Mouse (Mus musculus) frontal cortex, postnatal 36 days (tissue): ENCODE results near the gene Cgref1.

ENCODE experiments used
- DNase-seq, 2 experiments: peaks; one replicate each; pipeline ENCODE4 v3.0.0; 2022; ENCODE audit warnings: low spot score in 2 of 2

Cgref1 gene

DNA sequence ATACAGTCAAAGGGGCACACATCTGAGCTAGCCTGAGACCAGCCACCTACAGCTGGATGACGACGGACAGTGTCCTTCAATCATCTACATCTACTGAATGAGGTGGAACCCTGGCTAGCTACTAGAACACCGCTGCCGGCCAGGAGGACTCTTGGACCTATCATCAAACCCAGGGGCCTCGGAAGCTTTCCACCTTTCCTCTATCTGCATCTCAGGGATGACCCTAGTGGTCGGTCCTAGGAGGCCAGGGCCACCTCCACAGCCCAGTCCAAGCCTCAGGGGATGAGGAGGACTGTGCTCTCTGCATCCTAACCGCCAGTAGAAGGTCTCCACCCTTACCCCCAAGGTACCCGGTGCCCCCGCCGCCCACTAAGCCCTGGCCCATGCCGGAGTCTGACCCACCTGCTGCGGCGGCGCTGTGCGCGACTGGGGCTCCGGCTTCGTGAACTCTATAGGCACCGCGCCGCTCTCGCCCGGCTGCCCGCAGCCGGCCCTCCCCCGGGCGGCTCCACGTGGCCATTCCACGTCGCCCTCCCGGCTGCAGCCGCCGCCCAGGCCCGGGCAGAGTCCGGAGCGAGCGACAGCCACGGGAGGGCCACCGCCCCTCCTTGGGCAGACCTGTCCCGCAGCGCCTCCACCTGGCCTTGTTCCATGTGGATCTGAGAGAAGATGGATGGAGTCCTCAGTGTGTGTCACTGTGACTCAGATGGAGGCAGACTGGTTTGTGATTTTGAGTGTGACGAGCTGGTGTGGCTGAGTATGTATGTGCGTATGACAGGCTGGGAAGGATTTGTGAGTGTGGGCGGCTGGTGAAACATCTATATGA, at the start of gene Cgref1:
TSS of gene Cgref1 (minus strand) at position 636 of the 826 bp plus-strand sequence.
- peak; percentile 75 to 77 for DNase-seq

DNA sequence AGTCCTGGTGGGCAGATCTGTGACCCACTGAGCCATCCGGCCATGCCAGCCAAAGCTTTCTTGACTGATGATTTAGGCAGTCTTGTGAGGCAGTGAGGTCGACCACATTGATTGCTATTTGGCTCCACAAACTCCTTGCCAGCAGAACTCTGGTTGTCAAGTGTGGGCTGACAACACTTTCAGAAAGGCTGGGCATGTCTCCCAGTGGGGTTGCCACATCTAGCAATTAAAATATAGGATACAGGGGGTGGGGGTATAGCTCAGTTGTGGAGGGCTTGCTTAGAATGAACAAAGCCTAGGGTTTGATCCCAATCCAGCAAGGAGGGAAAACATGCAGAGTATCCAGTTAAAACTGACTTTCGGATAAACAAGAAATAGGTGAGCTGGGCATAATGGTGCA, 48.7 kb upstream of the Cgref1 start:
- peak; percentile 43 to 70 for DNase-seq

DNA sequence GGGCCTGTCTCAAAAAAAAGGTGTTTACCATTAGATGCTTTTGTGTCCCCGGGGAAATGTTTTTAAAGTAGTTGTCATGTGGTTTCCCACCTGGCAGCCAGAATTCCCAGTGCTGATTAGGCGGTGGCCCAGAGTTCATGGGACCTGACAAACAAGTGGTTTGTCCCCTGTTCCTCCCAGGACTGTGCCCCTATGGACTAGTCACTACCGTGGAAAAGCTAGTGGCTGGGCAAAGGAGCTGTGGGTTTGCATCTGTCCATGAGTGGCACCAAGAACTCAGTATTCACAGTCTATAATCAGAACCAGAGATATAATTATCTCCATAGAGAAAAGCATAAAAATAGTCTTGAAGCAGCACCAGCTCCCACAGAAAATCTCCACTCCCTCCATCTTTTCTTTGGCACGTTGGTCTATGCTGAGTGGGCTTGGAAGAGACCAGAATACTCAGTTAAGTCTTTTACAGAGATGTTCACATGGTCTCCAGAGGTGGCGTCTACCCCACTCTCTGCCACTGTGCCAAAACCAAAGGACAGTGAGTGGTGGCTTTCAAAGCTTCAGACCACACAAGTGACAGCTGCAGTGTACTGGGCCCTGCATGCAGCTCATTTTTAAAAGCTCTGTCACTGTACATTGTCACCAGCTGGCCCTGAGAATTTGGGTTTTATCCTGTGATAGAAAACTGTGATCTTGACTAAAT, 47.7 kb upstream of the Cgref1 start:
- peak; percentile 60 to 88 for DNase-seq

DNA sequence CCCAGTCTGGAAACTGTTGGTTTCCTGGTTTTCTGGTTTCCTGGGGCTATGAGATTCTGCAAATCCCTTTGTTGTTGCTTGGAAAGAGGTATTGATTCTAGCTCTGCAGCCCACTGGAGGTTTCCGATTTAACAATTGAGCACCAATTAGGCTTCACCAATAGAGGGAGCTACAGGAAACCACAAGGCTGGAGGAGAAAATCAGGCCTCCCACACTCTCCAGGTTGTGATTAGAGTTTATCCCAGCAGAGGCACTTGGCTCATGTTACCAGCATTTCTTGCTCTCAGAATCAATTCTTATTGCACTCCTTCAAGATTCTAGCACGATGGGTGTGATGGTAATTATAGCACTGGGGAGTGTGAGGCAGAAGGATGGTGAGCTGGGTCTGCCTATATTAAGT, 37.0 kb upstream of the Cgref1 start:
- DNase-seq: peak; percentile 24 to 73

DNA sequence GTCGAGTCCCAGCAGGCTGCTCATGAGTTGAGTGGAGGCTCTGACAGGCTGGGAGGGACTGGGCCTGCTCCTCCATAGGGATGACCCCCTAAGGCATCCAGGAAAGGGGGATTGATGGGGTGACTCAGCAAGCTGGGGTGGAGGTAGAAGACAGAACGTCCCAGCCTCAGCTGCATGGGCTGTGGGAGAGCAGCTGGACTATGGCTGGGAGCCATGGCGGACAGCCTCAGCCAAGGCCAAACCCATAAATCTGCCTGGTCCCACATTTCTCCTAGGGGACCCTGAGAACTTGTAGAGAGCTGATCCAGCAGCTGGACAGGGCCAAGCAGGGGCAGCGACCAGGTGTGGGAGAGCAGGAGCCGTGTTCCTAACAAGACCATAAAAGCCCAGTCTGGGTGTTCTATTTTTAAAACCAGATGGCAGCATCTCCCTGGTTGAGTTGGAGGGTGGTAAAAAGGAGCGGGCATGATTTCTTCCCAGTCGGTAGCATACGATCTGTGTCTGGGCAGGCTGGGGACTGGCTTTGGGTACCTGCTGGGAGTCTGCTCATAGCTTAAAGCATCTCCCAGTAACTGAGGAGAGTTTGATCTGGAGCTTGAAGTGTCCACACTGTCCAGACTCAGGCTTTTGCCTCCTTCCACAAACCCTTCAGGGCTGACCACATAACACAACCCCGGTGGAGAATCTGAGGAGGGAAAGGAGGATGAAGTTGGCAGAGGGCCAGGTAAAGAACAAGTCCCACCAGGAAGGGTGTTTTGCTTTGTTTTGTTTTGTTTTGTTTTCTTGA, 29.7 kb upstream of the Cgref1 start:
- DNase-seq: no peak

DNA sequence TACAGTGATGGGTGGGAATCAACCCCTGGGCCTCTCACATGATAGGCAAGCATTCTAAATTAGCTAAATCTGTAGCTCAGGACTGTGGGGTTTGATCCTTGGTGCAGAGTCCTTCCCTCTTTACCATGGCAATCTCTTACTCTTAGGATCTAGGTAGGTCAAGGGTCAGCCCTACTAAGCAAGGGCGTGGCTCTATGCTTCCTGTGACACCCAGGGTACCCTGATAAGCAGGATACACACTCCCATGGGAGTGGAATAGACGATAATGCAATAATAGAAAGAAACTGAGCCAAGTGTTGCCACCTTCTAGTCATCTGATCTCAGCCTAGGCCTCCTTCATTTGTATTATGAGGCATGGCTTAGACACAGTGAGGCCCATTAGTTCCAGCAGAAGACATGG, 24.0 kb upstream of the Cgref1 start:
- DNase-seq: no peak

DNA sequence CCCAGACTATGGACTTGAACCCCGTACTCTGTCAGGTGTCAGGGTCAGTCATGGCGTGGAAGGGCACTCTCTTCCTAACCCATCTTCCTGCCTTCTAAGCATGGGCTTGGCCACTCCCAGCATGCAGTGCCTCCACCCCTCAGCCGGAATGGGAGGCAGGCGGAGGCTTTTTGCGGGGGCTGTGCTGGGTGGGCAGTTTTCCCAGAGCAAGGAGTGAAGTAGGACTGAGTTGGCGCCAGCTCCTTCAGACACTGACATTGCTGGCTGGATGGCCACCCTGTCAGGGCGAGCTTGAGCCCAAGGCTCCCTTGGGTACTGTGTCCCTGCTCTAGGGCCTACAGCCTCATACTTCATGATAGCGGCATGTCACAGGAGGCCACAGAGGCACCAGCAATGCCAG, 23.0 kb upstream of the Cgref1 start, which contains the start of gene Tcf23:
TSS of gene Tcf23 (plus strand) at position 247 of the 400 bp plus-strand sequence.
- DNase-seq: no peak

DNA sequence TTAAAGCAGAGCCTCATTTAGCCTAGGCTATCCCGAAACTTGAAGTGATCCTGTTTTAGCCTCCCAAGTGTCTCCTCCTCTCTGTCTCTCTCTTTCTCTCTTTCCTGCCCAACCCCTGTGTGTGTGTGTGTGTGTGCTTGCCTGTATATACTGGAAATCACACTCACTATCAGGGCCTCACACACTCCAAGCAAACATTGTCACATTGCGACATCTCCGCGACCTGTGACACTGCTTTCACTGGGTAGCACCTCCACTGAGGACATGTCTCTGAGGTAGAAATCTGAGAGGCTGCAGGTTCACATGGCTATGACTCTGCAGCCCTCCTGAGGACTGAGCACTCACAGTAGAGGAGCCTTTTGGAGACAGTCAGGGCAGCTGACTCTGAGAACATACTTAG, 20.8 kb upstream of the Cgref1 start:
- no peak for DNase-seq

DNA sequence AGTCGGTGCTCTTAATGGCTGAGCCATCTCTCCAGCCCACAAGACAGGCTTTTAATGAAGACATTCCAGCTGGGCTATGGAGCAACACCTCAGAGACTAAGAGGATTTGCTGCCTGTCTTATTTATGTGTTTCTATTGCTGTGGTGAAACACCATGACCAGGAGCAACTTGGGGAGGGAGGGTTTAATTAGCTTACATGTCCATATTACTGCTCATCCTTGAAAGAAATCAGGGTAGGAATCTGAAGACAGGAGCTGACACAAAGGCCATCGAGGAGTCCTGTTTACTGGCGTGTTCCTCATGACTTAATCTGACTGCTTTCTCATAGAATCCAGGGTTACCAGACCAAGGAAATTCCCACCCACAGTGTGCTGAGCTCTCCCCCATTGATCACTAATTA, 18.5 kb upstream of the Cgref1 start:
- no peak for DNase-seq

DNA sequence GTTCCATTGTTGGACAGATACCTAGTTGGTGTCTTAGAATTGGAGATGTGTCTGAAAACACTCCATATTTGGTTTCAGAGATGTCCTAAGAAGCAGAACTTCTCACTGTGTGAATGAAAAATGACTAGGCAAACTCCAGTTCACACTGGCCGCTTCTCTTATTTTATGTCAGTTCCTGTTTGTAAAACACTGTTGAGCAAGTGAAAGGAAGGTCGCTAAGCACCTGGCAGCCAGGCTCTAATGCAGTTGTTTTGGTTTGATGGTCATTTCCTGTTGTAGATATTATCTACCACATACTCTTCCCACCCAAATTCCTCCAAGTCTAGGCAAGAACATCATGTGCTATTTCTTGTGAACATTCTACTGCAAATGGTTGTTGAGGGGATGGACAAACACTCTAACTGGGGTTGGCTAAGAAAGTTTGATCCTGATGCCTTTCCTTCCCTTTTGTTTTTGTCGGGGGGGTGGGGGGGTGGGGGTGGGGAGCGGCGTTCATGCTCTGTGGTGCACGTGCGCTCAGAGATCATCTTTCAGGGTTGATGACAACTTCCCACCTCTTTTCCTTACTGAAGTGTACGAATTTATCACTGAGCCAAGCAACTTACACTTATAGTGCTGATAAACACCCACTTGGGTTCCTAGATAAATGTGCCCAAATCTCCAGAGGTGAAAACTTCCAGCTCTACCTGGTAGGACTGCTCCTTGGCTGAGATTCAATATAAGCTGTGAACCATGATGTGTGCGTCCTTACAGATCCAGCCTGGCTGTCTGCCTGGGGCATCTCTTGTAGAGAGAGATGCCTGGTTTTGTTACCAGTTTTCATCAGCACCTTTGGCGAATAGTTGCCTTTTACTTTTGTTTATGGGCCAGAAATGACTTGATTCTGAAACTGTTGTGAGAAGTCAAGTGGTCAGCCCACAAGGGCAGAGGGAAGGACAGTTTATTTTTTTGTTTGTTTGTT, 16.4 kb upstream of the Cgref1 start:
- no peak for DNase-seq

DNA sequence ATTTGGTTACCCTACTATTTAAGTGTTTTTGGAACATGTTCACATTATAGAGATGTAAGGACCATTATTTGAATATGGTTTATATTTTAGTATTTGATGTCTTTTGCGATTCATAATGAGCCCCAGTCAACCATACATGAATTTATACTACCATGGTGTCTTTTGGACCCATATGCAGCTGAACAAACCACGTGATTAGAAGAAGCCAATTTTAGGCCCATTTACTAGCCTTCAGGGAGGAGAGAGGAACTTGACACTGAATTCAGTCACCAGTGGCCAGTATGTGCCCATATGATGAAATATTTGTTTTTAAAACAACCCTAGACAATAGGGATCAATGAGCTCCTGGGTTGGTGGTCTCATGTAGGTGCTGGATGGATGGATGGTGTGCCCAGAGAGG, 15.4 kb upstream of the Cgref1 start:
- no peak for DNase-seq

DNA sequence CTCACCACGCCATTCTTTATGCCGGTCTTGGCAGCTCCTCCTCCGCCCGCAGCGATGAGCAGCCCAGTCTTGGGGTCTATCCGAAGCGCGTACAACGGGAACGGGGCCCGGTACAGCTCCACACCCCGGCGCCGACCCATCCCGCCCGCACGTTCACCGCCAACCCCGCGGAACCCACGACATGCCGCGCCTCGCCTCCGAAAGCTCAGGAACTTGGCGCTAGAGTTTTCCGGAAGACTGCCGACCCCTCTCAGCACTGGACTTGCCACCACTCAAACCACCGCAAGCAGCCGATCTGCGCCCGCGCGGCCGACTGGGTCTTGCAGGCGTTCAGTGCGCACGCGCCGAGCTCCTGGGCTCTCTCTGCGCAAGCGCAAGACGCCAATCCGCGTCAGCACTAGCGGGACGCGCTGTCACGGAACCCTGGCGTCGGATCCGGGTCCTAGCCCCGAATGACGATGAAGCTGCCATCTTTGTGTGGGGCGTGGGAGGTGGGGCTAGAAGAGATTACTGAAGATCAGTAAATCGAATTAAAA, 14.6 kb upstream of the Cgref1 start, which contains the start of gene Preb:
TSS of gene Preb (minus strand) at position 396 of the 536 bp plus-strand sequence.
- DNase-seq: peak; percentile 99

DNA sequence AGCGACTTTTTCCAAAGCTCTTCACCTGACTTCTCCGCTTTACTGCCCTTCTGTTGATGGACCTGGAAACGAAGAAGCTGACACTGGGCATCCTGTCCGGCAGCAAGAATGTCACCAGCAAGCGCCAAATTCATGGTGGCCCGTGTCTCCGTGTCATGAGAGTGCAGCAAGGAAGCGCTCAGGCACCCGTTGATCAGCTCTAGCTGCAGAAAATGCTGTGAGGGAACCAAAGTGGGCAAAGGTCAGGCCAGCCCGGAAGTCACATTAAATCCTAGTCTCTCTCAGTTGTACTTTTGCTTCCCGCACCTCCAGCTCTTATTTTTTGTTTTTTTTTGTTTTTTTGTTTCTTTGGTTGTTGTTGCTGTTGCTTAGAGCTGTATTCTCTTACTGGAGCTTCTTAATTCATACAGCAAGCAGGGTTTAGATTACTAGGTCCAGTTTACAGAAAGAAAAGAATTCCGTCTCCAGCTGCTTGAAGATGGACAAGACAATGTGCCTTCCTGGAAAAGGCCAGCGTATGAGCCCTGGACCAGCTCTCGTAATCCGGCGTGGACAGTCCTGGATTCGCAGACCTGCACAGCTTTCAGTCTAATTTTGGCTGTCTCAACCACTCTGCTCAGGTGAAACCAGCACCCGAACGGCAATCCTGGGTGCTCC, 13.9 kb upstream of the Cgref1 start:
- no peak for DNase-seq

DNA sequence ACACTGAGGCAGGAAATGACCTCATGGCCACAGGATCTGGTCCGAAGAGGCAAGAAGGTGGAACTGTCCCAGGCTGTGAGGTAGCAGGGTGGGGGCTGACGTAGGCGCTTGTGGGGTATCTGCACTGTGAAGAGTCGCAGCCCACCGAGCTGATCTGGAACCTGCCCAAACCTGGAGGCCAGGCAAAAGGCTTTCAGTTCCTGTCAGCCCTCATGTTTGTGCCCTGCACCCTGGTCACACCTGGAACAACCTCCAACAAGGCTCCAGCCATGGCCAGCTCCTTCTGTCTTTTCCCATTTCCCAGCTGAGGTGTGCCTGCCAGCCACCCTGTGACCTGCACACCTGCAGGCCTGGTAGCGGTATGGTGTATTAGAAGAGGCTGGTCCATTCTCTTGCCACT, 12.5 kb upstream of the Cgref1 start:
- no peak for DNase-seq

DNA sequence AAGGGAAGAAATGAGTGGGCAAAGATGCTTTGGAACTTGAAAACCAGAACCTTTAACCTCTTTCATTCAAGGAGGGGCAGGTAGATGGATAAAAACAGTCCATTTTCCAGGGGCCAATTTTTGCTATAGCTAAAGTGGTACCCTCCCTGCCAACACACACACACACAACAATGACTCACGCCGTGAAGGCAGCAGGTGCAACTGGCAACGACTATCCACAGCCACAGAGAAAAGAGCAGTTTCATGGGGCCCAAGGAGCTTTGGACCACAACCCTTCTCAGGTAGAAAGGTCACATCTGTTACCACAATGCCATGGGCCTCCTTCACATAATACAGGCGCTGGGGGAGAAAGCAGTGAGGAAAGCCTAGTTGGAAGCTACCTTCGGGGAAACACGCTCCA, 10.4 kb upstream of the Cgref1 start:
- DNase-seq: no peak

DNA sequence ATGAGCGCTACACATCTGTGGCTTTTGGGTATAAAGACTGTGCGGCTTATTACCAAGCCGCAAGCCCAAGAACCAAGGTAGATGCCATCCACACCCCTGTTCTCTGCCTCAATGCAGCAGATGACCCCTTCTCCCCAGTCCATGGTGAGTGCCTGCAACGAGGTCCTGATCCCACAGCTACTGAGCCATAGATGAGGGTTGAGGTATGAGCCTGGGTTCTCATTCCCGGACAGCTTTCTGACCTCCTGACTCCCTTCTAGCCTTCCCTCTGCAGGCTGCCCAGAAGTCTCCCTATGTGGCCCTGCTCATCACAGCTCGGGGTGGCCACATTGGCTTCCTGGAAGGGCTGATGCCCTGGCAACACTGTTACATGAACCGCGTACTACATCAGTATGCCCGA, 9.2 kb upstream of the Cgref1 start:
- no peak for DNase-seq

DNA sequence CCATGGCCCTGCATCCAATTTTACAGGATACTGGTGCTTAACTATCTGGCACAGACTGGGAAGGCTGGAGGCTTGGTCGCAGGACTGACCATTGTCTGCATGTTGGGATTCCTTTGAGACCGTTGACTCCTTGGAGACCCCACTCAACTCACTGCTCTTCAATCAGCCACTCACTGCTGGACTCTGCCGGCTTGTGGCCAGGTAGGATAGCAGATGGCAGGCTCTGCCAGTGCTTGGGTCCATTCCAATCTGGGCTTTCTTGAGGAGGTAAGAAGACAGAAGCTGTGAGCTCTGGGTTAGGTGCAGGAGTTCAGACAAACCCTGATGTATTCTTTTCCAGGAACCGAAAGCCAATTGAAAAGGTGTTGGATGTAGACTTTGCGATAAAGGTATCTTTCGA, 8.7 kb upstream of the Cgref1 start:
- no peak for DNase-seq

DNA sequence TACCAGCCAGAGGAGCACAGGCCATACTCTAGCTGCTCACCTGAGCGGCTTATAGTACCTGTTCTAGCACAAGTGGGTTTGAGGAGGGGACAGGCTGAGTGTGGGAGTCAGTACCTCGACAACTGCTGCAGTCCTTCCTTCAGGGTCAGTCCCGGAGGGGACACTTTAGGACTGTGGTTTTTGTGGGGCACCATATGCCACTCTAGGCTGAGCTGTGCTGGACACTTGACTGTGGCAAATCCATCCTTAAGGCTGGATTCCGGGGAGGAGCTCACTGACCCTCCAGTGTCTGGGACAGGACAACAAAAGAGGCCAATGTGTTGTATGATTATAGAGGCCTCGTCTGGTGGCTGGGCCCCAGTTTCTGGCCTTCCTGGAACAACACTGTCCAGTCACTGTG, 7.2 kb upstream of the Cgref1 start:
- DNase-seq: no peak

DNA sequence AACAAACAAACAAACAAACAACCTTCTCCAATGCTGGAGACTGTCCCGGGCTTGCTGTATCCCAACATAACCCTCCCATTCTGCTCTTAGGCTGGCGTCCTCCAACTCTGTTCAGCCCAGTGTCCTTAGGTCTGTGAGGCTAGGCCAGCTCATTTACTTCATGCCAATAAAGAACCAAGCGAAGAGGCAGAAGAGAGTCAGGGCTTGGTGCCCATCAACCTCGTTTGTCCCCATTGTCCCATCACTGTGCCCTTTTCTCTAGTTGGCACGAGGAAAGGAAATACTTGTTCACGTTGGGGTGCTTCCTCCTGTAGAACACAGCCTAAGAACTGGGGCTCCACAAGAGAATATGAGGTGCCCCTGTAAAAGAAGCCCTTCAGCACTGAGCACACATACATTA, 6.3 kb upstream of the Cgref1 start:
- no peak for DNase-seq

DNA sequence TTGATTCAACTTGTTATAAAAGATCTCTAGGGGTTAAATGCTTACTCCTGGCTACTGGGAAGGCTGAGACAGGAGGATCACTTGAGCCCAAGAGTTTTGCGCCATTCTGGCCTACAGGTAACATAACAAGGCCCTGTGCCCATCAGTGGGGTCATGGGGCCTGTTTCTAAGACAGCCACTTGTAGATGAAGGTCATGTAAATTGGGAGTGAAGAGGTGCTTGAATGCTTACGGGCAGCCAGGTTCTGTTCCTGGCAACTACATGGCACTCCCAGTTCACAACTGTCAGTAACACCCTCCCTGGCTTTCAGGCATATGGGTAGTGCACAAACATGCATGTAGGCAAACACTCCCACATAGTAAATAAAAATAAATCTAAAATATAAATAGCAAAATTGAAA, 5.5 kb upstream of the Cgref1 start:
- no peak for DNase-seq
